In genomic region chr7:13034148-13034977, GRCm38 (mm10) we compare ENCODE assay signal across 7 mouse cellular contexts. TPM values are rescaled to one million over a fixed set of nuclear protein-coding genes. Genes with fewer than 3 reads are reported as not detected.
DNase-seq lines count a peak whose midpoint lies in the region; ATAC-seq lines count a peak whose summit lies in the region.

TSS of gene Chmp2a (minus strand) at chr7:13034807.

- peak within 1 kb of the TSS; percentile 91 for H3K4me2 ChIP-seq in midbrain, embryonic 13.5 days (replicated peaks)

- peak within 1 kb of the TSS; percentile 83 for H3K9ac ChIP-seq in midbrain, embryonic 13.5 days (replicated peaks)

- no peaks in the 10 kb centered on the region for H3K27me3 ChIP-seq in embryonic facial prominence, embryonic 10.5 days (replicated peaks; ENCODE audit: low read depth, poor library complexity, severe bottlenecking)
- no peaks in the 10 kb centered on the region for H3K27me3 ChIP-seq in limb, embryonic 10.5 days (ENCODE audit: low read depth, poor library complexity, severe bottlenecking)
- H3K27me3 ChIP-seq in midbrain, embryonic 13.5 days = no peaks in the 10 kb centered on the region

- peak within 1 kb of the TSS; percentile 85 for H3K27ac ChIP-seq in embryonic facial prominence, embryonic 10.5 days (replicated peaks)
- peak within 1 kb of the TSS; percentile 86 for H3K27ac ChIP-seq in limb, embryonic 10.5 days
- H3K27ac ChIP-seq in midbrain, embryonic 13.5 days = peak within 1 kb of the TSS; percentile 94

- peak; percentile 51 for ATAC-seq in granulocyte monocyte progenitor cell, adult 5-6 weeks (replicated peaks; ENCODE audit: poor library complexity, severe bottlenecking)
- ATAC-seq in midbrain, embryonic 13.5 days = peak; percentile 83

- no peaks in the 10 kb centered on the region for H3K9me3 ChIP-seq in embryonic facial prominence, embryonic 10.5 days
- no peaks in the 10 kb centered on the region for H3K9me3 ChIP-seq in limb, embryonic 10.5 days (replicated peaks)
- no peaks in the 10 kb centered on the region for H3K9me3 ChIP-seq in midbrain, embryonic 13.5 days

- peak within 1 kb of the TSS; percentile 84 for H3K4me3 ChIP-seq in embryonic facial prominence, embryonic 10.5 days
- H3K4me3 ChIP-seq in limb, embryonic 10.5 days = peak within 1 kb of the TSS; percentile 63
- H3K4me3 ChIP-seq in midbrain, embryonic 13.5 days (replicated peaks) = peak within 1 kb of the TSS; percentile 61

- H3K36me3 ChIP-seq in embryonic facial prominence, embryonic 10.5 days (replicated peaks) = peaks cover 61% of the 10 kb centered on the region
- peaks cover 68% of the 10 kb centered on the region for H3K36me3 ChIP-seq in limb, embryonic 10.5 days
- peaks cover 54% of the 10 kb centered on the region for H3K36me3 ChIP-seq in midbrain, embryonic 13.5 days

- DNase-seq in adrenal gland, postnatal 10 days = peak; percentile 98
- DNase-seq in embryonic facial prominence, embryonic 10.5 days (ENCODE audit: low spot score) = peak; percentile 98
- peak; percentile 97 for DNase-seq in kidney, adult 11 months
- peak; percentile 99 for DNase-seq in limb, embryonic 10.5 days (ENCODE audit: low spot score)
- DNase-seq in spleen, adult 12 weeks (ENCODE audit: low spot score) = peak; percentile 90

- WGBS in embryonic facial prominence, embryonic 10.5 days = under 1% methylated on average over 45 of the region's 45 CpGs
- under 1% methylated on average over 45 of the region's 45 CpGs for WGBS in limb, embryonic 10.5 days
- under 1% methylated on average over 45 of the region's 45 CpGs for WGBS in midbrain, embryonic 13.5 days

- peaks cover 47% of the 10 kb centered on the region for H3K4me1 ChIP-seq in embryonic facial prominence, embryonic 10.5 days
- H3K4me1 ChIP-seq in limb, embryonic 10.5 days = peaks cover 48% of the 10 kb centered on the region
- peaks cover 49% of the 10 kb centered on the region for H3K4me1 ChIP-seq in midbrain, embryonic 13.5 days (replicated peaks)

RNA-seq across cellular contexts. Expression of gene Chmp2a, which starts in this region (rescaled TPM):
- total RNA-seq in adrenal gland, postnatal 10 days (2021) = 100 to 1,000 TPM; 165 to 169 TPM
- polyA plus RNA-seq in embryonic facial prominence, embryonic 10.5 days (2016; fragmentation: Nextera tagmentation; extraction: Ambion mirVana) = 89.1 and 93.0 TPM in 2 replicates
- total RNA-seq in granulocyte monocyte progenitor cell, adult 5-6 weeks (2014; fragmentation: Nextera tagmentation) = 117 and 163 TPM in 2 replicates
- 162 and 196 TPM in 2 replicates for total RNA-seq in granulocyte monocyte progenitor cell, adult 5-6 weeks (2017)
- 79.6 and 84.2 TPM in 2 replicates for polyA plus RNA-seq in limb, embryonic 10.5 days (2016; fragmentation: Nextera tagmentation; extraction: Ambion mirVana)
- polyA plus RNA-seq in midbrain, embryonic 13.5 days (2015; fragmentation: Nextera tagmentation; extraction: Ambion mirVana) = 181 and 186 TPM in 2 replicates

Comparison
In these comparisons a context has a peak if more than half of its experiments do, and no peak if none do; other contexts are left out.
1. Peak in every context shown above with its lines: DNase-seq, ATAC-seq, H3K4me3 ChIP-seq and H3K27ac ChIP-seq.